Mouse (Mus musculus) thymus, adult 2 months (tissue): ENCODE measurements around the gene Usf1. TPM values are rescaled to one million over a fixed set of nuclear protein-coding genes. Genes with fewer than 3 reads are reported as not detected.

Experiments
- DNase-seq: peaks from one replicate; pipeline ENCODE4 v3.0.0; 2021
- H3K27ac ChIP-seq: fragments of 200-500 bp; 2 replicates; pipeline ENCODE4 v1.5.1; 2012; ENCODE audit warnings: low read length, control low read depth; ENCODE audit not compliant: control insufficient read depth, insufficient read depth
- H3K27me3 ChIP-seq: fragments of 200-500 bp; 2 replicates; pipeline ENCODE4 v1.6.1; 2012; ENCODE audit warnings: mild to moderate bottlenecking, low read length, moderate library complexity, mixed read lengths; ENCODE audit not compliant: control insufficient read depth, insufficient read depth
- H3K36me3 ChIP-seq: fragments of 200-500 bp; 2 replicates; pipeline ENCODE4 v1.6.1; 2012; ENCODE audit warnings: mild to moderate bottlenecking, low read length, moderate library complexity; ENCODE audit not compliant: control insufficient read depth, insufficient read depth
- H3K4me1 ChIP-seq: fragments of 200-500 bp; replicated peaks from 2 replicates; pipeline ENCODE4 v1.6.1; 2012; ENCODE audit warnings: low read length; ENCODE audit not compliant: control insufficient read depth, insufficient read depth
- H3K4me3 ChIP-seq: fragments of 200-500 bp; 2 replicates; pipeline ENCODE4 v1.5.1; 2012; ENCODE audit warnings: mild to moderate bottlenecking, low read length, control low read depth, moderate library complexity; ENCODE audit not compliant: control insufficient read depth, insufficient read depth
- CTCF ChIP-seq: fragments of 200-500 bp; IDR thresholded peaks from 2 replicates; pipeline ENCODE4 v1.5.1; 2012; ENCODE audit warnings: mild to moderate bottlenecking, control low read depth, low read length, moderate library complexity, borderline replicate concordance; ENCODE audit not compliant: control insufficient read depth, poor library complexity, insufficient read depth; ENCODE audit errors: extremely low read depth
- POLR2A ChIP-seq: fragments of 200-500 bp; IDR thresholded peaks from 2 replicates; pipeline ENCODE4 v1.6.1; 2012; ENCODE audit warnings: mild to moderate bottlenecking, low read length, control low read depth, moderate library complexity; ENCODE audit not compliant: control insufficient read depth, poor library complexity, insufficient read depth; ENCODE audit errors: extremely low read depth
- WGBS: fragments of 180-500 bp; shearing (Covaris S2); methylation state at CpG from one replicate; pipeline ENCODE4 v1.1.7; 2018; 5-methylcytosine and 5-hydroxymethylcytosine counted together
- polyA plus RNA-seq: library from polyadenylated mRNA; depleted of rRNA; stranded (reverse); fragments of >200 nt; gene quantifications from 2 replicates; pipeline ENCODE4 v1.2.3, GENCODE M21; 2012

Usf1 gene
- polyA plus RNA-seq, 1 experiment = 177 TPM

DNA sequence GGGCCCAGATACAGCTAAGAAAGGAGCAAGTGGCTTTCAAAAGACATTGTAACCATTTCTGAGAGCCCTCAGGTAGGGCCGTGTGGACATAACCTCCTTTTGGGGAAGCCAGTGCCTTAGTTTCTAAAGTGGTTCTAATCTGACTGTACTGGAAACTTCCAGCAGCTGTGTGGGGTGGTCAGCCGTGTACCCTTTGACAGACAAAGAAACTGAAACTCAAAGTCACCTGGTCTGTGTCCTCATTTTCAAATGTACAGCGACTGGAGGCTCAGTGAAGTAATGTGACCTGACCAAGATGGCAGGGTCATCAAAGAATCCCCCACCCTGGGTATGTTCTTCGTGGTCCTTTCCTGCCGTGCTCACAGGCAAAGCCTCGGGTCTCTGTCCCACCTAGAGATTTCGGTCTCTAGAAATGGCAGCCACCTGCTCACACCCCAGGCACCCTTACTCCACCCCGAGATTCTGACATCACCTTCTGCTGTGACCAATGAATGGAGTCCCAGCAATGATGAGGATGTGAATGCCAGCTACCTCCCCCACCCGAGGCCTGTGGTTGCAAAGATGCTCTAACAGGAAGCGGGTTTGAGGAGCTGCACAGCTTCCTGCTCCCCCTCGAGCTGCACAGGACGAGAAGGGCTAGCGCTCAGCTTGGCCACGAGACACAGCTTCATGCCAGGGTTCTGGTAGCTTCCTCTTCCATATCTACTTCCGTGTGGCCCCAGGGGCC is 22.6 kb upstream of the Usf1 start, which contains the start of gene Arhgap30:
TSS of gene Arhgap30 (plus strand) at position 579 of the 727 bp plus-strand sequence.
- Histone ChIP-seq H3K4me3 (peak within 1 kb of the TSS; percentile 84), H3K27me3 (no peaks in the 10 kb centered on the region), H3K4me1 (peaks cover 31% of the 10 kb centered on the region), H3K27ac (peak within 1 kb of the TSS; percentile 96), H3K36me3 (peaks cover 4% of the 10 kb centered on the region; the same call in 1 of the 2 replicates)
- 0 out of 2 replicates have a peak, but pooled peaks have one; percentile 18 for TF ChIP-seq CTCF
- peak; percentile 92 for TF ChIP-seq POLR2A
- DNase-seq = peak; percentile 93
- WGBS = 3% methylated on average over 15 of the region's 15 CpGs

DNA sequence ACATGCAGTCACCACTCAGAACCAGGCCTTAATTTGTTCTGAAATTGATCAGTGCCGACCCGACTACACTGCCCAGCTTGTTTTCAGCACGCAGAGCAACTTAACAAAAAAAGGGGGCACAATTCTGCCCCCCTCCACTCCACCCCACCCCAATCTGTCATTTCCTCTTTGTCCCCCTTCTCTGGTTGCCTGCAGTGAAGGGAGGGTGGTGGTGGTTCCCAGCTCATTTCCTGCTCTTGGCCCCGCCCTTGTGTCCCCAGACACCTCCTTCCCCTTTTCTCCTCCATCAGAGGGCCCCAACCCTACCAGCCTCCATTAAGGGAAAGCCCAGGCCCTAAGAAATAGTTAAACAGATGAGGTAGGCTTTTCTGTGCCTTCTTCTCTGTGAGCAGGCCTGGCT is 21.0 kb upstream of the Usf1 start:
- no peak for TF ChIP-seq POLR2A
- TF ChIP-seq CTCF = no peak
- H3K4me3 ChIP-seq = peak overlapping the region; percentile 84
- H3K27ac ChIP-seq = peak overlapping the region; percentile 96
- 3% methylated on average over 4 of the region's 4 CpGs for WGBS
- H3K4me1 ChIP-seq = peaks cover 38% of the 10 kb centered on the region
- peak; percentile 80 for DNase-seq
- H3K36me3 ChIP-seq = peaks cover 15% of the 10 kb centered on the region; the same call in 1 of the 2 replicates
- H3K27me3 ChIP-seq = no peaks in the 10 kb centered on the region

DNA sequence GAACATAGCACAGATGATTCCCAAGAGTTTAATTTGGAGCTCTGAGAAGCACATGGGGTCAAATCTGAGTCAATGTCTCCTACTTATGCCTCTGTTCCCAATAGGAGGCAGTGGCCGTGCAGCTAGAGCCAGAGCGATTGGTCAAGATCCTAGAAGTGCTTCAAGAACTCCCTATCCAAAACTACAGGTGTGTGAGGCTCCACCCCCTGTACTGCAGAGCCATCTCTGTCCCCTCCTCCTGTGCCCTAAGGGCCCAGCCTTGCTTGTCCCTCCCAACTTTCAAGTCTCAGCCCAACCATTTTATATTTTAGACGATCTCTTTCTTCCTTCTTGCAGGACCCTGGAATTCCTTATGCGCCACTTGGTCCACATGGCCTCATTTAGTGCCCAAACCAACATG is 9.3 kb upstream of the Usf1 start:
- H3K36me3 ChIP-seq = peaks cover 95% of the 10 kb centered on the region
- no peaks in the 10 kb centered on the region for H3K4me1 ChIP-seq
- H3K27ac ChIP-seq = no peak overlapping the region
- TF ChIP-seq POLR2A (no peak), CTCF (no peak)
- WGBS = 99% methylated on average over 4 of the region's 4 CpGs
- no peak for DNase-seq
- H3K27me3 ChIP-seq = no peaks in the 10 kb centered on the region
- no peak overlapping the region for H3K4me3 ChIP-seq

DNA sequence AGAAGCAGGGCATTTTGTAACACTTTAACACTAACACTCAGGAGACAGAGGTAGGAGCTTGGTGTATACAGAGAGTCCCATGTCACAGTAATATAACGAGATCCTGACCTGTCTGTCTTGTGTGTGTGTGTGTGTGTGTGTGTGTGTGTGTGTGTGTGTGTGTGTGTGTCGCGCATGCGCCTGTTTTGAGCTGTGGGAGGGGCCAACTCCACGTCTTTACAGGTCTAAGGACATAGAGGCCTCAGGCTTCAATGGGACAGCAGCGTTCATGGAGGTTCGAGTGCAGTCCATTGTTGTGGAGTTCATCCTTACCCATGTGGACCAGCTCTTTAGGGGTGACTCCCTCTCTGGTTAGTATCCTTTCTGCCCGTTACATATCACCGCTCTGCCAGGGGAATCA is 8.1 kb upstream of the Usf1 start:
- no peaks in the 10 kb centered on the region for H3K27me3 ChIP-seq
- peaks cover 94% of the 10 kb centered on the region for H3K36me3 ChIP-seq
- 95% methylated on average over 9 of the region's 9 CpGs for WGBS
- H3K4me1 ChIP-seq = no peaks in the 10 kb centered on the region
- no peak for DNase-seq
- TF ChIP-seq CTCF (no peak), POLR2A (no peak)
- no peak overlapping the region for H3K4me3 ChIP-seq
- H3K27ac ChIP-seq = no peak overlapping the region

DNA sequence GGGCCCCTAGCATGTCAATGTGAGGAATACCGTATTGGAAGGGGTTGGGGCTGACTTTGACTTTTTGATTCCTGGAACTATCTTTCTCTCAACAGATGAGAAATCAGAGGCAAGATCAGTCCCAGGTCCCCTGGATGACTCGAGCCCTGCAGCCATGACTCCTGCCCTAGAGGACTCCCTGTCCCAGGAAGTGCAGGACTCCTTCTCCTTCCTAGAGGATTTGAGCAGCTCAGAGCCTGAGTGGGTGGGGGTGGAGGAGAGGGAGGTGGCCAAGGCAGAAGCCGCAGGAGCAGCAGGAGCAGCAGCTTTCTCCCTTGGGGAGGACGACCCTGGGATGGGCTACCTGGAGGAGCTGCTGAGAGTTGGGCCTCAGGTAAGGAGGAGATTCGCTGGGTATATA is 3.9 kb upstream of the Usf1 start:
- peaks cover 58% of the 10 kb centered on the region for H3K36me3 ChIP-seq

DNA sequence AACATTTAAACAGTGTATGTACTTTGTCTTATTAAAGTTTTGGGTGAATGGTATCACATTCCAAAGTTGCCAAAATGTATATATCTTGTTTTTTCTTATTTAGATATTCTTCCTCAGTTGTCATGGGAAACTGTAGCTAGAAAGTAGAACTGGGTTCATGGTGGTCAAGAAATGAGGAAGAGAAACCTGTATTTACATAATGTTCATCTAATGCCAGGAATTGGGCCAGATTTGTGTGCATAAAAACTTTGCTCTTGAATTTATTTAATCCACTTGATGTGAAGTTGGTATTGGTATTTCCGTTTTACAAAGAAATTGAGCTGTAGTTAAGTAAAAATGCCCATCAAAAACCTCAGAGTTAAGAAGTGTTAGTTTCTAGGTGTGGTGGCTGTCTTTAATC is 882 bp upstream of the Usf1 start:
- no peak overlapping the region for H3K4me3 ChIP-seq
- H3K4me1 ChIP-seq = peaks cover 6% of the 10 kb centered on the region
- TF ChIP-seq CTCF (no peak), POLR2A (no peak)
- H3K36me3 ChIP-seq = peaks cover 29% of the 10 kb centered on the region
- no peak overlapping the region for H3K27ac ChIP-seq
- H3K27me3 ChIP-seq = no peaks in the 10 kb centered on the region
- no peak for DNase-seq
- 96% methylated on average over 1 of the region's 1 CpGs for WGBS

More for the DNA sequence above, 3.9 kb upstream of the Usf1 start:
- Histone ChIP-seq H3K4me3 (no peak overlapping the region), H3K4me1 (no peaks in the 10 kb centered on the region), H3K27ac (no peak overlapping the region), H3K27me3 (no peaks in the 10 kb centered on the region)
- TF ChIP-seq POLR2A (no peak), CTCF (no peak)
- no peak for DNase-seq
- WGBS = 95% methylated on average over 5 of the region's 5 CpGs

DNA sequence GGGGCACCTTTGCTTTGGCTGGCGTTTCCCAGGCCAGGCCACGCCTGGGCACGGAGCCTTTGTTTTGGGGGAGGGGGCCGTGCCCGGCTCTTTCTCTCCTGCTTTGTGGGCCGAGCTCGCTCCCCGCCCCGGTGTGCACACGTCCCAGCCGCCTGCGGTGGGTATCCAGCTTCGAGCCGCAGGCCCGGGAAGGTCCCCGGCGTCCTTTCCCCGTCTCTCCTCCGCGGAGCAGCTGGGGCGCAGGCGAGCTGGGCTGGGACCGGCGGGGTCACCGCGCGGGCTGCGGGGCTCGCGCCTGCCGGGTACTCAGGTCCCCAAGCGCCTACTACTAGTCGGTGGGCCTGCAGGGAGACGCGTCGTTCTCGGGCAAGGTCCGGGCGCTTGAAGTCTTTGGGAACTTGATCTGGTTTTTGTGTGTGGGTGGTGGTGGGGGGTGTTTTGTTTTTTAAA is 404 bp downstream of the Usf1 start:
- WGBS = under 1% methylated on average over 39 of the region's 39 CpGs

More for the DNA sequence above, 404 bp downstream of the Usf1 start:
- no peak for TF ChIP-seq CTCF
- TF ChIP-seq POLR2A = no peak
- peaks cover 29% of the 10 kb centered on the region for H3K36me3 ChIP-seq
- H3K4me1 ChIP-seq = peaks cover 6% of the 10 kb centered on the region
- H3K27me3 ChIP-seq = no peaks in the 10 kb centered on the region
- no peak for DNase-seq
- H3K4me3 ChIP-seq = peak overlapping the region; percentile 90
- H3K27ac ChIP-seq = peak overlapping the region; percentile 71
